Mouse (Mus musculus): ENCODE measurements around the gene Sp1.

- TF ChIP-seq POLR2A (IDR thresholded peaks at IDR 0.05; ENCODE audit: borderline replicate concordance, extremely low read depth, insufficient read depth, insufficient read length, poor library complexity, severe bottlenecking) (no peak), CTCF (IDR thresholded peaks at IDR 0.05; ENCODE audit: borderline replicate concordance, extremely low read depth, insufficient read depth, insufficient read length) (no peak)
Observed at GRCm38 (mm10) chr15:102411077-102411476, 5.1 kb downstream of the Sp1 start.
